Mouse (Mus musculus): Measurements from ENCODE around the gene D630039A03Rik. TPM values are rescaled to one million over a fixed set of nuclear protein-coding genes. Genes with fewer than 3 reads are reported as not detected.

The D630039A03Rik gene
- 0.04 TPM for polyA plus RNA-seq (2021)

DNA sequence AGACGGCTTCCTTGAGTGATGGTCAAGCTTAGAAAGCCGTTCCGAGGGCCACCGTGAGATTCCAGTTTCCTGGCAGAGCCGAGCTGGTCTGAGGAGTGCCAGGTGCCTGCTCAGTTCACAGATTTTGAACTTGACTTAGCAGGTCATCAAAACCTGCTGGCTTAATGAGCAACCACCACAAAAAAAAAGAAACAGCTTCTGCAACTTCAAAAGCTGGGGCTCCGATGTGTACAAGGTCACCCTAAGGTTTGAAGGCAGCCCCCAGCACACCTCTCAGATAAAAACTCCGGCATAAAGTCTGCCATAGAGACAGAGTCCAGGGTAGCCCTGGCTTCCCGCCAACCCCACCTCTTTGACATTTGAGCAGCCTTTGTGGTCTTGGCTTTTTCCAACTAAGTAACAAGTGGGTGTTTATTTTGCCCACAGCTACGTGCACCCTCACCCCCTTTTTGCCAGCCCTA, at the start of gene D630039A03Rik:
Gene D630039A03Rik, minus strand, starts transcription at position 97 of the 461 bp plus-strand sequence.
- TF ChIP-seq CTCF (IDR thresholded peaks at IDR 0.05): no peak
- in situ Hi-C loops (cut with MboI; ENCODE audit: low pct_unique_long_range_greater_than_20kb): loop anchor here (25.0 kb wide), 1 partner anchor 454 kb away; no protein-coding TSS in a partner anchor
- CTCF ChIA-PET: interaction anchor here (0.6 kb wide), 1 partner anchor 15 kb away, joined by 3 read pairs; no protein-coding TSS in a partner anchor
- H3K27me3 ChIP-seq: no peaks in the 10 kb centered on the region
- ATAC-seq (no peak), DNase-seq (ENCODE audit: low read depth, low spot score) (no peak)
- POLR2A ChIA-PET: no interaction called here

- DNase-seq (ENCODE audit: low read depth, low spot score) (no peak), ATAC-seq (no peak)
- CTCF ChIA-PET: interaction anchor here (1.1 kb wide), 1 partner anchor 9 kb away, joined by 3 read pairs; the partner anchor contains the start of gene Txn1
- POLR2A ChIA-PET: no interaction called here
- in situ Hi-C loops (cut with MboI; ENCODE audit: low pct_unique_long_range_greater_than_20kb): no loop called here
- TF ChIP-seq CTCF (IDR thresholded peaks at IDR 0.05): no peak
- no peaks in the 10 kb centered on the region for H3K27me3 ChIP-seq
Observed at GRCm38 (mm10) chr4:57965516-57965915, 49.4 kb upstream of the D630039A03Rik start.

DNA sequence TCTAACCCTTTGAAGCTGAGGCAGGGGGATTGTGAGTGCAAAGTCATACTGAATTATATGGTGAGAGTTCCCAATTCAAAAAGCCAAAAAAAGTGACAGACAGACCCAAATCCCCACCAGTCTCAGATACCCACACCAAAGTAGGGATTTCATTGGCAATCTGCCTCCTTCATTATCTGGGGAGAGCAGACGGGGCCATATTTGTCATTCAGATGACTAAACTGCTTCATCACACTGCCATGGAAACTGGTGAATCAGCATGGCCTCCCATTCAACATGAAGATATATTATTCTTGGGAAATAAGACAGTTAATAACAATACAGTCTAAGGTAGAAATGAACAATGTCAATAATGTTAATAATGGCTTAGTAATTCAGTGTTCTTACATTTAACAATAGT, 48.0 kb upstream of the D630039A03Rik start:
- no peak for TF ChIP-seq CTCF (IDR thresholded peaks at IDR 0.05)
- ChIA-PET CTCF (no interaction called here), POLR2A (no interaction called here)
- ATAC-seq (no peak), DNase-seq (ENCODE audit: low read depth, low spot score) (no peak)
- no peaks in the 10 kb centered on the region for H3K27me3 ChIP-seq
- in situ Hi-C loops (cut with MboI; ENCODE audit: low pct_unique_long_range_greater_than_20kb): no loop called here

DNA sequence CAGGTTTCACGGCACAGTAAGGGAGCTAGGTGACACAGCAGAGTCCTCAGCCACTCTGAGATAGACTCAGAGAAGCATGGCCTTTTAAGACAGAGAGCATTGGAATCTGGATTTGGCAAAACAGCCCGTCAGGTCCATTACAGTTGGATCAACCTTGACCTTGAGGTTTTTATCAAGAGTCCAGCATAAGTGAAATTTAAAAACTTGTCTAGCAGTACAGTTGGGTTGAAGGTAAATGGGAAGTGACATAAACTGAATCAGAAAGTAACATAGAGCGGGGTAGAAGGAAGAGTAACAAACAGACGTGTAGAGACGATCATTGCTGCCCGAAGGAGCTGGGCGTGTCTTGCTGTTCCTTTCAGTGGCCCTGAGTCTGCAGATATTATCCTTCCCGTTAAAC, 43.0 kb upstream of the D630039A03Rik start:
- ATAC-seq: no peak
- no peaks in the 10 kb centered on the region for H3K27me3 ChIP-seq
- in situ Hi-C loops (cut with MboI; ENCODE audit: low pct_unique_long_range_greater_than_20kb): no loop called here
- CTCF ChIA-PET: interaction anchor here (1.5 kb wide), 1 partner anchor 8 kb away, joined by 3 read pairs; no protein-coding TSS in a partner anchor
- no peak for TF ChIP-seq CTCF (IDR thresholded peaks at IDR 0.05)
- DNase-seq (ENCODE audit: low read depth, low spot score): no peak
- POLR2A ChIA-PET: no interaction called here

- ChIA-PET CTCF (interaction anchor here (1.5 kb wide), 1 partner anchor 9 kb away, joined by 3 read pairs; no protein-coding TSS in a partner anchor), POLR2A (interaction anchor here (0.7 kb wide), 1 partner anchor 9 kb away, joined by 3 read pairs; no protein-coding TSS in a partner anchor)
- DNase-seq (ENCODE audit: low read depth, low spot score): no peak
- in situ Hi-C loops (cut with MboI; ENCODE audit: low pct_unique_long_range_greater_than_20kb): no loop called here
- no peak for TF ChIP-seq CTCF (IDR thresholded peaks at IDR 0.05)
- no peaks in the 10 kb centered on the region for H3K27me3 ChIP-seq
- ATAC-seq: no peak
Observed at GRCm38 (mm10) chr4:57958098-57958497, 42.0 kb upstream of the D630039A03Rik start.

DNA sequence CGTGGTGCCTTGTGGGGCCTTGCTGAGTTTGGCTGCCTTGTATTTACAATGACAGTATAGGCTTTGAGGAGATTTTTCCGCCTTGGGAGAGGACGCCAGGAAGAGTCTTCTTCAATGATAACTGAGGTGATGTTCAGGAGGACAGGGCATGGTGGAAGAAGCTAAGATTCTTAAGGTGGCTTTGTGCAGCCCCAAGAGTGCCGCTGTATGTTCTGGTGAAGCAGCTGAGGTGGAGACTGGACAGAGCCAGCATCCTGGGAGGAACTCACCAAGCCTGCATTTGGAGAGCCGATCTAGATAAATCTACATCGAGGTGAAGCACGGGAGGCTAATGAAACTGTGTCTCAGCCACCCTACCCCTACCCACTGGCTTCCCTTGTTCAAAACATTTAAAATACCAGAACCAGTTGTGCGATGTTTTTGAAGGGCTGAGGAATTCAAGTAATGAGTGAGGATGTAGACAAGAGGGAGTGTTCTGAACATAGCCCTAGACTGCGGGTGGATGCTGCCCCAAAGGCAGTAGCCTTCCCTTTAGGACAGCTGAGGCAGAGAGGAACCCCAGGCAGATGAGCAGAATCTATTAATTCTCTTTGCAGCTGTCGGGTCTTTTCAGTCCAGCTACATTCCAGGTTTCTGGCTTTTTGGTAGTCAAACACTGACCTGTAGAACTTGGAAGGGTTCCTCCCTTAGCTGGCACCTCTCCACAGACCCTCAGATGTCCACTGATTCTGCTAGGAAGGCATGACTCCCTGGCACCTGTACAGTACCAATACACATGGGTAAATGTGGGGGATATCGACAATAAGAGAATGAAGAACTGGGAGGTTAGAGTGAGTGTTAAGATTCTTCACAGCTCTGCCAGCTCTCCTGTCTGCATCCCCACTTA, 41.3 kb upstream of the D630039A03Rik start:
- no peaks in the 10 kb centered on the region for H3K27me3 ChIP-seq
- in situ Hi-C loops (cut with MboI; ENCODE audit: low pct_unique_long_range_greater_than_20kb): no loop called here
- ChIA-PET POLR2A (interaction anchor here (0.7 to 1.9 kb wide), 3 partner anchors 10 to 16 kb away, joined by 3 to 7 read pairs (median 3); no protein-coding TSS in a partner anchor), CTCF (interaction anchor here (1.5 kb wide), 1 partner anchor 10 kb away, joined by 3 read pairs; no protein-coding TSS in a partner anchor)
- no peak for TF ChIP-seq CTCF (IDR thresholded peaks at IDR 0.05)
- ATAC-seq (no peak), DNase-seq (ENCODE audit: low read depth, low spot score) (no peak)

DNA sequence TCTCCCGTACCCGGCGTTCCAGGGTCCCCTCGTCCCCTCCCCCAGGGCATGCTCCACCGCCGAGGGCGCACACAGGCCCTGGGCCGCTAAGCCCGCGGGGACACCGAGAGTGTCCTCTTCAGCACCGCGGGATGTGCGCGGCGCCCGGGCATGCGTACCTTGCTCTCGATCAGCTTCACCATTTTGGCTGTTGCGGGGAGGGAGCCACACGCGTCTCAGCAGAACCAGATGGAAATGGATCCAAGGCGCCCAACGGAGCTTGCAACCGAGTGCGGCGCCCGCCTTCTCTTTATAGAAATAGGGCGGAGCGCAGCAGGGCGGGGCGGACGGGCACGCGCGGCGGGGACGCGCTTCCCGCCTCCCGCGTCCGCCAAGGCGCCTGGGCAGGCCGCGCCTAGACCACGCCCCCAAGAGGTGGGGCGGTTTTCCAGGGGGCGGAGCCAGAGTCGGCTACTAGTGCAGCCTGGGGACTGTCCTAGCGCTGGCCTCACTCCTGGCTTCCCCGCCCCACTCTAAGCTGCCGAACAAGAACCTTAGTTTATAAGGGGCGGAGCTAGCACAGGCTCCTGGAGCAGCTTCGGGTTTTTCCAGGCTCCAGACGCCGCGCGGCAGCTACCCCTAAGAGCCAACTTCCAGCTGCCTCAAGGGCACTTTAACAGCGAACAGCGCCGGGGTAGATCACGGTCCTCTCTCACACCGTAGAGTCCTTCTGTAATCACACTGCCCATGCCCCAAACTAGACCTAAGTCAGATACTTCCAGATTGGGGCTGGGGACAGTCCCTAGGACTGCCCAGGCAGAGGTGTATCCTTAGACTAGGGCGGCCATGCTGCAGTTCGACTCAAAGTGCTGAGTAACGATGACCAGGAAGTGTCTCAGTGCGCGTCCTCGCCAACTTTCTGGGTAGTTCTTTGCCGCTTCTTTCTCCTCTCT, 40.2 kb upstream of the D630039A03Rik start, which contains the start of gene Txn1:
Gene Txn1, minus strand, starts transcription at position 383 of the 932 bp plus-strand sequence.
- H3K27me3 ChIP-seq: no peaks in the 10 kb centered on the region
- TF ChIP-seq CTCF (IDR thresholded peaks at IDR 0.05): no peak
- ATAC-seq (peak; percentile 90), DNase-seq (ENCODE audit: low read depth, low spot score) (peak; percentile 89)
- ChIA-PET CTCF (interaction anchor here (0.7 to 1.0 kb wide), 2 partner anchors 9 kb away, joined by 3 read pairs; no protein-coding TSS in a partner anchor), POLR2A (interaction anchor here (1.6 to 1.9 kb wide), 2 partner anchors 9 to 15 kb away, joined by 3 to 7 read pairs; no protein-coding TSS in a partner anchor)
- in situ Hi-C loops (cut with MboI; ENCODE audit: low pct_unique_long_range_greater_than_20kb): no loop called here

DNA sequence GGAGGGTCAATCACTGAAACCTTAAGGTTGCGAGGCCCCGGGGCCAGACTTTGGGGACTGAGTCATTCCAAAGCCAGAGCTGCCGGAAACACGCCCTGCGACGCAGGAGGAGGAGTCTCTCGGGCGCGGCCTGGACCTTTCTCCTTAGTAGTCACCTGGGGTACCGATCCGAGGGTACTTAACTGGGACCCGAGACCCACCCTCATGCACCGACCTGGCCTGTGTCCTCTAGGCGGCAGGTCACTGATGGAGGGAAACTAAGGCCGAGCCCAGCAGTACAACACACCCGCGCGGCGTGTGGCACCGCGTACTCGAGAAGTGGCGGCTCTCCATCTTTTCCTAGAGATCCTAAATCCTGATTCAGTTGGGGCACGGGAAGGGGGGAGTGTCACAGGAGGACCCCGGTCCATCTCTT, 39.5 kb upstream of the D630039A03Rik start:
- no peak for TF ChIP-seq CTCF (IDR thresholded peaks at IDR 0.05)
- ChIA-PET POLR2A (interaction anchor here (1.1 to 1.9 kb wide), 3 partner anchors 9 to 677 kb away, joined by 3 to 7 read pairs (median 3); no protein-coding TSS in a partner anchor), CTCF (interaction anchor here (1.0 kb wide), 1 partner anchor 9 kb away, joined by 3 read pairs; no protein-coding TSS in a partner anchor)
- in situ Hi-C loops (cut with MboI; ENCODE audit: low pct_unique_long_range_greater_than_20kb): no loop called here
- ATAC-seq: peak; percentile 44
- no peaks in the 10 kb centered on the region for H3K27me3 ChIP-seq
- no peak for DNase-seq (ENCODE audit: low read depth, low spot score)

DNA sequence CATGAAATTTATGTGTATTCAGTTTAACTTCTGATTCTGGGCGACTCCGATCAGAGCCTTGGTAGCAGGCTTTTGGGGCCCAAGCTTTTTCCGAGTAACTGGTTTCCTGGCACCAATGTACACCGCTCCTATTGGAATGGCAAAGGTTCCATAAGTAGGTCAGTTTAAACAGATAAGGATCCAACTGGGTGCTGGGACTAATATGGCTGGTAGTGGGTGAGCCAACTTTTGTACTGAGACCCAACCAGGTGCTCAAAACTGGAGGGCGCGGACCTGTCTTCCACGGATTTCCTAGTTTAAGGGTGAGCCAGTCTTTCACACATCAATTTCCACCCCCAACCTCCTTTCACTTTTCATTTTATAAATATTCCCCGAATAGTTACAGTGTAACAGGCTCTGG, 38.9 kb upstream of the D630039A03Rik start:
- in situ Hi-C loops (cut with MboI; ENCODE audit: low pct_unique_long_range_greater_than_20kb): no loop called here
- no peak for DNase-seq (ENCODE audit: low read depth, low spot score)
- no peak for TF ChIP-seq CTCF (IDR thresholded peaks at IDR 0.05)
- ATAC-seq: no peak
- CTCF ChIA-PET: interaction anchor here (1.0 kb wide), 1 partner anchor 8 kb away, joined by 3 read pairs; no protein-coding TSS in a partner anchor
- POLR2A ChIA-PET: interaction anchor here (1.1 kb wide), 1 partner anchor 677 kb away, joined by 3 read pairs; no protein-coding TSS in a partner anchor
- no peaks in the 10 kb centered on the region for H3K27me3 ChIP-seq
